Mouse (Mus musculus): ENCODE measurements around the gene Psrc1. TPM values are rescaled to one million over a fixed set of nuclear protein-coding genes. Genes with fewer than 3 reads are reported as not detected.

The Psrc1 gene
- polyA plus RNA-seq (2012): 8.4 and 10.1 TPM in 2 replicates

DNA sequence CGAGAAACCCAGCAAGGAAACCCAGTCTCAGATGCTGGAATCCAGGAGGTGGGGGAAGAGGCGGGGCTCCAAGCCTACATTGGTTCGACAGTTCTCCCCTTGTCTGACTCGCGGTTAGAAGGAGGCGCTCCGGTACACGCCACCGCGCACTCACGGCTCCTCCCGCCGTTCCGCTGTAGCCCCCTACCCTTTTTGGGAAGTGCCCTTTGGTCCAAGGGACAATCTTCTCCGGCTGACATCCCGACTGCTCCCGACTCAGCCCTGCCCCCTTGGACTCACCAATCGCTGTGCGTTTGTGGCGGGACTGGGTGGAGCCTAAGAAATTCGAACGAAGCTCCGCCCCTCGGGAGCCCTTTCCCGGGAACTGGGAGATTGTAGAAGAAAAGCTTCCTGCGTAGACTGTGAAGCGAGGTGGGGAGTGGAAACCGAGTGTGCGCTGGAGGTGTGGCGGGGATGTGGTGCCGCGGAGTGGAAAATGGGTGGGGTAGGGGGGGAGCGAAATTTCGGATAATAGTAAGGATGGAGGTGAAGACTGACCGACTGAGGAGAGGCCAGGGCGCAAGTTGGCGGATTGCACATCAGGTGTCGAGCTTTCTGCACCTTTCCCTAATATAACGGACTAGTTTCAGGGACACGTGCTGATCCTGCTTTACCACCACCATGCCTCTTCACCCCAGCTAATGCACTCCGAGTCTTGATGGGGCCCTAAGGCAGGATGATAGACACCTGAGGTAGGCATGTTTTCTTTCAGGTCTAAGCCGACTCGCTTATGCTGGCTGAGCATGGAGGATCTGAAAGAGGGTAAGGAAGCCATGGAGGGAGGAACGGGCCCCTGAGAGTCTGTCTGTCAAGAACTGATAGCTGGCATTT, at the start of gene Psrc1:
TSS of gene Psrc1 (plus strand) at position 355 of the 870 bp plus-strand sequence.
- Histone ChIP-seq H3K36me3 (ENCODE audit: control insufficient read depth) (peaks cover 38% of the 10 kb centered on the region), H3K9me3 (ENCODE audit: control insufficient read depth, low read length) (no peaks in the 10 kb centered on the region), H3K4me1 (ENCODE audit: control insufficient read depth) (peaks cover 59% of the 10 kb centered on the region), H3K4me3 (replicated peaks) (peak within 1 kb of the TSS; percentile 85), H3K27me3 (ENCODE audit: control insufficient read depth) (no peaks in the 10 kb centered on the region)
- TF ChIP-seq GATA1 (IDR thresholded peaks at IDR 0.05; ENCODE audit: low read length) (no peak), TAL1 (IDR thresholded peaks at IDR 0.05; ENCODE audit: low read length) (no peak)

- H3K4me1 ChIP-seq (ENCODE audit: control insufficient read depth): no peaks in the 10 kb centered on the region
- peaks cover 2% of the 10 kb centered on the region; the same call in 1 of the 2 replicates for H3K9me3 ChIP-seq (ENCODE audit: control insufficient read depth, low read length)
- TF ChIP-seq GATA1 (IDR thresholded peaks at IDR 0.05; ENCODE audit: low read length) (no peak), TAL1 (IDR thresholded peaks at IDR 0.05; ENCODE audit: low read length) (no peak)
- H3K27me3 ChIP-seq (ENCODE audit: control insufficient read depth): no peaks in the 10 kb centered on the region
- no peak overlapping the region for H3K4me3 ChIP-seq (replicated peaks)
- peaks cover 6% of the 10 kb centered on the region; the same call in 1 of the 2 replicates for H3K36me3 ChIP-seq (ENCODE audit: control insufficient read depth)
These were observed 46.8 kb upstream of the Psrc1 start for GRCm38 (mm10) chr3:108336878-108337277.

DNA sequence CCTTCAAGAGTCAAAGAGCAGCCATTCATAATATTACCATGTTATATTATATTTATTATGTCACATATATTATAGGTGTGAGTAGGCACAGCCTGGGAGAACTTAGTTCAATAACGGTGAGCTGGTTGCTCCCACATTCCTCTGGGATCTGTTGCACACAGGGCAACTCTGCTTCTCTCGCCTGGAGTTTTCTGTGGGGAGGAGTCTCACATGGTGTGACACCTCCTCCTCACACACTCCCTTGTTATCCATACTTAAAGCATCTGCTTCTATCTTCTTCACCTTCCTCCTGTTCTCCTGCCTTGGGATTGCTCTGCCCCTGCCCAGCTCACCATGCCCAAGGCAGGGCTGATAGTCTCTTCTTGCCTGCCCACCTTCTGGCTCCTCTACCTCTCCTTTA, 42.6 kb upstream of the Psrc1 start:
- Histone ChIP-seq H3K9me3 (ENCODE audit: control insufficient read depth, low read length) (no peaks in the 10 kb centered on the region), H3K4me3 (replicated peaks) (no peak overlapping the region), H3K36me3 (ENCODE audit: control insufficient read depth) (peaks cover 2% of the 10 kb centered on the region; the same call in 1 of the 2 replicates), H3K4me1 (ENCODE audit: control insufficient read depth) (no peaks in the 10 kb centered on the region), H3K27me3 (ENCODE audit: control insufficient read depth) (no peaks in the 10 kb centered on the region)
- no peak for TF ChIP-seq GATA1 (IDR thresholded peaks at IDR 0.05; ENCODE audit: low read length)
- TF ChIP-seq TAL1 (IDR thresholded peaks at IDR 0.05; ENCODE audit: low read length): no peak

DNA sequence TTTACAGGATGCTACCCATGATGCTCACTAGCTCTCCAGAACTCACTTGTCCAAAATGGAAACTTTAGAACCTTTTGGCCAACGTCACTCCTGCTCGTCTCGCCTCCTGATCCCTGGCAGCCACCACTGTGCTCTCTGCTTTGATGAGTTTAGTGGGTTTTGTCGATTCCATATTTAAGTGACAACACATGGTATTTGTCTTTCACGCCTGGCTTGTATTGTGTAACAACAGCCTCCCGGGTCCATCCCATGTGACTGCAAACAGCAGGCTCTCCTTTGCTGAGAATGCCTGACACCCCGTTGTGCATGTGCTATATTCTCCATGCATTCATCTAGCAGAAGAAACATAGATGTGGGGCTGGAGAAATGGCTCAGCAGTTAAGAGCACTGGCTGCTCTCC, 41.5 kb upstream of the Psrc1 start:
- no peaks in the 10 kb centered on the region for H3K27me3 ChIP-seq (ENCODE audit: control insufficient read depth)
- no peaks in the 10 kb centered on the region for H3K4me1 ChIP-seq (ENCODE audit: control insufficient read depth)
- H3K36me3 ChIP-seq (ENCODE audit: control insufficient read depth): peaks cover 2% of the 10 kb centered on the region; the same call in 1 of the 2 replicates
- no peak overlapping the region for H3K4me3 ChIP-seq (replicated peaks)
- TF ChIP-seq TAL1 (IDR thresholded peaks at IDR 0.05; ENCODE audit: low read length) (no peak), GATA1 (IDR thresholded peaks at IDR 0.05; ENCODE audit: low read length) (no peak)
- no peaks in the 10 kb centered on the region for H3K9me3 ChIP-seq (ENCODE audit: control insufficient read depth, low read length)

DNA sequence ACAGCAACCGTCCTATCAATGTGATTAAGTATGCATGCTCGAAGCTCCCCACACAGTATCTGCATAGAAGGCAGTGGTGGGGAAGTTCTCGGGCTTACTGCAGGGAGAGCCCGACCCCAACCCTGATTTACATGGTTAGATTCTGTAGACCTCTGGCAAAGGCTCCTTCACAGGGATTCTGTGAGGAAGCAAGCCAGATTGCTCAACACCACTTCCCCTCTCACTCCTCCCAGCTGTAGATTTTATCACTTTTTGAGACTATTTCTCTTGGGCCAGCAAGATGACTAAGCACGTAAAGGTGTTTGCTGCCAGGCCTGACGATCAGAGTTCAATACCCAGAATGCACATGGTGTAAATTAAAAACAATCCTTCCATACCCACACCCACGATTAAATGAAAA, 37.8 kb upstream of the Psrc1 start:
- no peaks in the 10 kb centered on the region for H3K9me3 ChIP-seq (ENCODE audit: control insufficient read depth, low read length)
- H3K27me3 ChIP-seq (ENCODE audit: control insufficient read depth): no peaks in the 10 kb centered on the region
- H3K36me3 ChIP-seq (ENCODE audit: control insufficient read depth): no peaks in the 10 kb centered on the region; the same call in 1 of the 2 replicates
- TF ChIP-seq GATA1 (IDR thresholded peaks at IDR 0.05; ENCODE audit: low read length) (no peak), TAL1 (IDR thresholded peaks at IDR 0.05; ENCODE audit: low read length) (no peak)
- H3K4me1 ChIP-seq (ENCODE audit: control insufficient read depth): no peaks in the 10 kb centered on the region
- H3K4me3 ChIP-seq (replicated peaks): no peak overlapping the region

GRCm38 (mm10) chr3:108348376-108348775, 35.3 kb upstream of the Psrc1 start:
- Histone ChIP-seq H3K4me1 (ENCODE audit: control insufficient read depth) (no peaks in the 10 kb centered on the region), H3K9me3 (ENCODE audit: control insufficient read depth, low read length) (no peaks in the 10 kb centered on the region), H3K36me3 (ENCODE audit: control insufficient read depth) (no peaks in the 10 kb centered on the region; the same call in 1 of the 2 replicates), H3K4me3 (replicated peaks) (no peak overlapping the region), H3K27me3 (ENCODE audit: control insufficient read depth) (no peaks in the 10 kb centered on the region)
- TF ChIP-seq GATA1 (IDR thresholded peaks at IDR 0.05; ENCODE audit: low read length): no peak
- no peak for TF ChIP-seq TAL1 (IDR thresholded peaks at IDR 0.05; ENCODE audit: low read length)

DNA sequence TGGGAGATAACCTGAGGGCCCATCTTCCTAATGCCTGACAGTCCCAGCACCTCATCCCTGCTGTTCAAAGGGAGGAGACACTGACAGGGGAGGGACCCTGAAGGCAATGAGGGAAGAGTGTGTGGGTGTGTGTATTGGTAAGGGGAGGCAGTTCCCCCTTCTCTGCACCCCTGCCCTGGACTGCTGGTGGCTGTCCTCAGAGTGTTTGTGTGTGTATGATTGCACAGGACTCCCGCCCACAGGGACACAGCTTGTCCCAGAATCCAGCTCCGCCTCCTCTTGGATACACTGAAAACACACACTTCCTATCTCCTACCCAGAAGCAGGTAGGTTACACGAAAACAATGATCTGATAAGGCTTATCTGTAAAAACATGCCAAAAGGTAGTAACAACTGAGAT, 28.4 kb upstream of the Psrc1 start:
- Histone ChIP-seq H3K4me3 (replicated peaks) (no peak overlapping the region), H3K36me3 (ENCODE audit: control insufficient read depth) (no peaks in the 10 kb centered on the region; the same call in 1 of the 2 replicates), H3K4me1 (ENCODE audit: control insufficient read depth) (no peaks in the 10 kb centered on the region), H3K9me3 (ENCODE audit: control insufficient read depth, low read length) (no peaks in the 10 kb centered on the region), H3K27me3 (ENCODE audit: control insufficient read depth) (no peaks in the 10 kb centered on the region)
- TF ChIP-seq TAL1 (IDR thresholded peaks at IDR 0.05; ENCODE audit: low read length) (no peak), GATA1 (IDR thresholded peaks at IDR 0.05; ENCODE audit: low read length) (no peak)

DNA sequence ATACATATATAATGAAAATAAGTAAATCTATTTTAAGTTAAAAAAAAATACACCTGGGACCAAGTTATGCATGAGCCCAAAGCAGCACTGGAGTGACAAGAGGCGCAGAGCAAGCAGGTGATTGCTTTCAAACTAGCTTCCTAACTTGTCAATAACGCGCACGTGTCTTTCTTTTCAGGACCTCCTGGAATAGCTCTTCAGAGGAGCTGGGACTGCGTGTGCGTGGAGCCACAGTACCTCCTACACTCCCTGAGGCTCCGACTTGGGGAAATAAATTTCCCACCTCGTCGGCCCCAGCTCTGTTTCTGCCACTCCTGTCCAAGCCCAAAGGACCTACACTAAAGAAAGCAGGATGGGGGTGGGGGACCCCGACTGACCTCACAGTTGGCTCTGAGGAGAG, 26.6 kb upstream of the Psrc1 start:
- TF ChIP-seq TAL1 (IDR thresholded peaks at IDR 0.05; ENCODE audit: low read length) (no peak), GATA1 (IDR thresholded peaks at IDR 0.05; ENCODE audit: low read length) (no peak)
- Histone ChIP-seq H3K36me3 (ENCODE audit: control insufficient read depth) (no peaks in the 10 kb centered on the region; the same call in 1 of the 2 replicates), H3K9me3 (ENCODE audit: control insufficient read depth, low read length) (no peaks in the 10 kb centered on the region), H3K4me3 (replicated peaks) (no peak overlapping the region), H3K4me1 (ENCODE audit: control insufficient read depth) (no peaks in the 10 kb centered on the region; the same call in 1 of the 2 replicates), H3K27me3 (ENCODE audit: control insufficient read depth) (no peaks in the 10 kb centered on the region)

DNA sequence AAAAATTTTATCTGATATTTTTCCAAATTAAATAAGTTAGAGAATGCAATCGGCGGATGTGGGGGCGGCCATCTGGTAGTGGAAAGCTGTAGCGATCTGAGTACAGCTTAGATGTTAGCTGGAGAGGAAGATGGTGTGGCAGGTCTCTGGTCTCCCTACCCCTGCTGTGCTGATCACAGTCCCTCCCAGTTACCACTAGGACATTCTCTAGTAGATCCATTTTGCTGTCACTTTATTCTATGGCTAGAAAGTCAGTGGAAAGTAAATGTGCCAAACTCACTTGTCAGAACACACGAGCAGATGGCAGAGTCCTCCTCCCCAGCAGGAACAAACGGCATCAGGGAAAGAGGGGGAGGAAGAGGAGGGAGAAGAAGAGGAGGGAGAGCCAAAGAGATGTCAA, 25.2 kb upstream of the Psrc1 start:
- Histone ChIP-seq H3K36me3 (ENCODE audit: control insufficient read depth) (no peaks in the 10 kb centered on the region; the same call in 1 of the 2 replicates), H3K4me3 (replicated peaks) (no peak overlapping the region), H3K27me3 (ENCODE audit: control insufficient read depth) (no peaks in the 10 kb centered on the region), H3K4me1 (ENCODE audit: control insufficient read depth) (no peaks in the 10 kb centered on the region; the same call in 1 of the 2 replicates), H3K9me3 (ENCODE audit: control insufficient read depth, low read length) (no peaks in the 10 kb centered on the region)
- TF ChIP-seq GATA1 (IDR thresholded peaks at IDR 0.05; ENCODE audit: low read length): no peak
- TF ChIP-seq TAL1 (IDR thresholded peaks at IDR 0.05; ENCODE audit: low read length): no peak

Data from erythroblast, embryonic 14.5 days (primary cell).